Mouse (Mus musculus) spleen, postnatal 10 days (tissue): ENCODE measurements around the gene Gpr65.
A peak's percentile ranks its signal among the peaks of the same experiment; 100 is the strongest.
"Not testable (repeated sequence)": the region's sequence is repeated elsewhere in the genome, so short reads cannot be mapped to it uniquely, and the experiment has no call there.

ENCODE experiments used
- DNase-seq, 2 experiments: peaks; one replicate each; pipeline ENCODE4 v3.0.0; 2021 to 2022; ENCODE audit warnings: low spot score in 2 of 2

Gene Gpr65

DNA sequence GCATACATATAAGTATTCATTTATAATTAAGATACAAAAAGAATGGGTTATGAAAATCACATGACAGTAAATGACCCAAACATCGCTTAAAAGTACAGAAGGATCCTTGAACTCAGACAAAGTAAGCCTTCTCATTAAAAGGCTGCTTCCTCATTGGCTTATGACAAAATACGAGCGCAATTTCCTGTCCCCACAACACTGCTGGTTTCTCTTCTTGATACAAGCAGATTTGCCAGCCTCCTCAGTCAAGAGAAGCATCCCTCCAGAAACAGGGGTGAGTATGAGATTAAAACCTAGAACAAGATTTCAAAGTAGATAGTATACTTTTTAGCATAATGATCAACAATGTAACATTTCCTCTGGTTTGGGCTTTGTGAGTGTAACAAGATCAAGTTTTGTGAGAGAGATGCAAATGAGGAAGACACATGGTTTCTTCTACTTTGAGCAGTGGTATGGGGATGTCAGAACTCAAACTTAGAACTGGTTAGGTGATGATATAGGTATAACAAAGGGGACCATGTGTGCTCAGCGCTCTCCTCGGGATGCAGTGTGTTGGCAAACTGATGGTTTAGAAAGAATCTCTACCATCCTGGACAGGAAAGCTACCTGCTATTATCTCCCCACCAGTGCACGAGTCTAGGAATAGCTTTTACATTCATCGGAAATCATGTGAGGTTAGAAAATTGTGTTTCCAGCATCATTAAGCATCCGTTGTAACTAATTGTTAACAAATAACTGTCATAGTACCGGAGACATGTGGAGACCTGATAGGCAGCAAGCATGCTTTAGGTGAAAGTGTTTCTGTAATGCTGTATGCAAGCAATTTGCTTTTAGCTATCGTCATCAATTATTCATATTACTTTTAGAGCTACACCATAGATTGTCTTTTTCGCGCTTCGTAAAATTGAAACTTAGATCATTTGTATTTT lies at the start of gene Gpr65:
Gene Gpr65, plus strand, starts transcription at position 195 of the 929 bp plus-strand sequence.
- no peak for DNase-seq

DNA sequence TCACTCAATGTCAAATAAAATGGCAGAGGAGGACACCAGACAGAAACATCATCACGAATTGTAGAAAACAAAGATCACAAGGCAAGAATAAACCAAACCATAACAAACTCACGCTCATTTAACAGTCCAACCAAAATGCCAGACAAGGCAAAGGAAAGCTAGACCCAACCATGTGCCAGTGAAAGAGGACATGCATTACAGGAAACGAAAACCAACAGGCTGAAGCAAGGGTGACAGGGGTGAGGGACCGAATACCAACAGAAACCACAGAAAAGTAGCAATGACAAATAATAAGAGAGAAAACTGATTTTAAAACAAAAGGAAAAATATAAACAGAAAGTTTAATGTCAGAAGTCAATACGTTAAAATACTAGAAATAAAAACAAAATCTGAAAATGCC lies 45.1 kb upstream of the Gpr65 start:
- DNase-seq = no peak

DNA sequence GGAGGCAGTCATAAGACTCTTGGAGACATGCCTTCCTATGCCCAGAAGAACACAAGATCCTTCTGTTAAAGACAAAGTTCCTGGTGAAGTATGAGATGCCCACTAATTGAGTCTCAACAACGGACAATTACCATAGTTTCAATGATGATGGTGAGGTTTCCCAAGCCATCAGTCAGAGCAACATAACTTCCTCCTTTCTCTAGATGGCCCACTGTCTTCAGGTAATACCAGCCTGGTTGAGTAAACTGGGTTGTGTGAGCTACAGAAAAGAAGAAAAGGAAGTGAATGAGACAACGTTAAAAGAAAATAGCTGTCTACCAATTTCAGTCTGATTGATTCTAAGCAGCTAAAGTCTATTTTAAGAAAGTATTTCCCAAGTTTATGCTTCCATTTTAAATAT lies 41.4 kb upstream of the Gpr65 start:
- DNase-seq = no peak

DNA sequence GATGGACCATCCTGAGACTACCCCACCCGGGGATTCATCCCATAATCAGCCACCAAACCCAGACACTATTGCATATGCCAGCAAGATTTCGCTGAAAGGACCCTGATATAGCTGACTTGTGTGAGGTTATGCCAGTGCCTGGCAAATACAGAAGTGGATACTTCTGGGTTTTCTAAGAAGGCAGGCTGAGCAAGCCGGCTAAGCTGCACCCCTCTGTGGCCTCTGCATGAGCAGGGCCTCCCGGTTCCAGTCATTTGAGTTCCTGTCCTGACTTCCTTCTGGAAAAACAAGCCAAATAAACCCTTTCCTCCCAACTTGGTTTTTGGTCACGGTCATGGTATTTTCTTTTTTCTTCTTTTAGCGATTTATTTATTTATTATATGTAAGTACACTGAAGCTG lies 30.0 kb upstream of the Gpr65 start:
- DNase-seq = not testable (repeated sequence)

DNA sequence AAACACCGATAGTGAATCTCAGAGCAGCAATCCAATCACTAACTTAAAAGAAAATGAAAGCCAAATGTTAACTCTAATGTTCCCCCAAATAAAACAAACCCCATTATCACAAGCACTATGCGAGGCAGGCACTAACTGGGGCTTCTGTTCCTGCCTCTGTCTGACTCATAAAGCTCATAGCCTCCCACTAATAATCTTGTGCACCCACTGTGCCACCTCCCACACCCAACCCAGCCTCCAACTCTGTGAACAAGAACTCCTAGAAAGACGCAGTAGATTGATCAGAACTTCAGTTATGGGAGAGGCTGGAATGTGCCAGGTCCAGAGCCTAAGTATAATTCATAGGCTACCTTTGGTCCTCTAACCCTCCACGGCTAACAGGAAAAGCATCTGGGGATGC lies 24.3 kb upstream of the Gpr65 start:
- DNase-seq = no peak

DNA sequence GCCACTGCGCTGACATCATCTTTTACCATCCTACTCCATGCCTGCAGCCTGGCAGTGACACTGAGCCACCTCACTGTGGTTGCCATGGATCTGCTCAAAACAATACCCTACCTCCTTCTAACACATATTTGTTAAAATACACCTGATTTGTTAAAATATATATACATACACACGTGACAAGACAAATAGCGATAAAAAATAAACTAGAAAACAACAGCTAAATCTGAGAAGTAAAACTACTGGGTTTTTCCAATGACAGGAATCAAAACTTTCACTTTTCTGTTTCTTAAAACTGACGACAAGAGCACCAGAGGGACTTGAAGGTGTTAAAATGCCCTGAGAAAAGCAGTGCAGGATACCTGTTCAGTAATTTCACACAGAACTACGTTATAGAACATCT lies 23.6 kb upstream of the Gpr65 start:
- DNase-seq = no peak

DNA sequence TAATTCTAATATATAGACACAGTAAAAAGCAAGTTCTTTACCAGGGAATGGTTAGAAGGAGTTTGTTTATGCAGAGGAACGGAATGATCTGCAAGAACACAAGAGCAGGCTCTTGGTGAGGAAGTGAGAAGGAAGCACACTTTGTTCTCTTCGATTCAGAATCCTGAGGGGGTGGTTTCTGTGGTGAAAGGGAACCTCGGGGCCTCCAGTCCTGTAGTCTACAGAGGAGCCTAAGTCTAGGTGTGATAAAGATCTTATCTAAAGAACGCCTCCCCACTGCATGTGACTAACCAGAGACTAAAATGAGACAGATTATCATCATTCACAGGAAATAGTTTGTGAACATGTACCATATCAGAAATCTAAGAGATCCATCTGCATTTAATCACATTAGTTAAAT lies 21.6 kb upstream of the Gpr65 start:
- no peak for DNase-seq

DNA sequence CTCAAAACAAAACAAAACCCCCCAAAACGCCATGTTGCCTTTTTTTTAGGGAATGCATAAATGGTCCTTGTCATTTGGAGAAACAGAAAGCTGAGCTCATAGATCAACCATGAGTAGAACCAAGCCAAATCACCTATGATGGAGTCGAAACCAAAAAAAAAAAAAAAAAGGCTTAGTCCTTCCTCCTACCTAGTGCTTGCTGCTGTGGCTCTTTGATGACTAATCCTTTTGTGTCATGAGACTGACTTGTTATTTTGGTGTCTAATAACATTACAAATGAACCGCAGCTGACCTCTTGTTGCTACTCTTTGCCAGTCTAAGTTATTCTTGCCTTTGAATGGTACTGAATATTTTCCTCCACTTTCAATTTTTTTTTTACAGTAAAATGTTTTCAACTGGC lies 18.8 kb upstream of the Gpr65 start:
- DNase-seq = no peak

DNA sequence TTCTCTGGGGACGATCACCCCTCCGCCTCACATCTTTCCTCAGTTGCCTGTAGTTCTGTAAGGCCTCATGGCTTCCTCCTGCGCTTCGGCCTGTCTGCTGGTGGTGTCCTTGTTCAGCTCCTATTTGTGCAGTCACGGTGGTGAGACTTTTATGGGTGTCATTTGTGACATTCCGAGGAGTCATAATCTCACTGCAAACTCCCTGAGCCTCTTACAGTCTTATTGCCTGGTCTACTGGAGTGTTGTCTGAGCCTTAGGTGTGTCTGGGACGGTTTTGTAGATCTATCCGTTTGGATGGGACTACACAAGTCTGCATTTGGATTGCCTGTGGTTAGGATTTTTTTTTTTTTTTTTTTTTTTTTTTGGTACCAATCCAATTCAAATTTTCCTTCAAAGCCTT lies 18.1 kb upstream of the Gpr65 start:
- no peak for DNase-seq

DNA sequence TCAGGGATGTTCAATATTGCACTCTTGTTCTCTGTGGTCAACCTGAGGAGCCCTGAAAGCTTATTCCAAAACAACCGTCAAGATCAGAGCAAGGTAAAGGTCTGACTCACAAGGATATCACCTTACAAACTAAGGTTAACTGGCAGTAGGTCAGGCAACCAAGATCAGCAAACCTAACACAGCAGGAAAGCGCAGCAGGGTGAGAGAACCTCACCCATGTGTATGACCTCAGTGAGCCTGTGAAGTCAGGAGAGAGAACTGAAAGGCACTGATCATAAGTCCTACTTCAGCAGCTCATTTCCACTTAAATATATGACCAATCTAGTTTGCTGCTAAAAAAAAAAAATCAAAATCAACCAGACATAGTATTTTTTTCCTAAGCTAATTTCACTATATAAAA lies 16.0 kb upstream of the Gpr65 start:
- DNase-seq = no peak

DNA sequence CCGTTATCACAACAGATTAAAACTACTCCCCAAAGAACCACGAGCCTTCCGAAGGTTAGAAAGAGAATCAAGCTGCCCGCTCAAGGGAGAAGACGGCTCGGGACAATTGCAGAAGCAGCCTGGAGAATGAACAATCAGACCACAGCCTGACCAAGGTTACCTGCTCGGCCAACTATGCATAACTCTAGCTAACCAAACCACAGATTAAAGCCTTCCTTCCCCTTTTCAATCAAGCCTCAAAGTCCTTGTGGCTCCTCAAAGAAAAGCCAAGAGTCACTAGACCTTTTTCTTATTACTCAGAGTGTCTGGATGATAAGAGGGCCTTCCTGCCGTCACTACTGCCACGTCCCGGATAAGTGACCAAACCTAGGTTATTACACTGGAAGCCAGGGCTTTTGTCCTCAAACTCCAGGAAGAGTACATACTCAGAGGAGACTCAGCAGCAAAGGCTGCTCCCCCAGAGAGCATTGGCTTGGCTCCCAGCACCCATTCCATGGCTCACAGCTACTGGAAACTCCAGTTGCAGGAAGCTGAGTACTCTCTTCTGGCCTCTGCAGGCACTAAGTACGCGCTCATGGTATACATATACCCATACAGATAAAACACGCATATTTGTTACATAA lies 13.0 kb upstream of the Gpr65 start:
- DNase-seq = no peak

DNA sequence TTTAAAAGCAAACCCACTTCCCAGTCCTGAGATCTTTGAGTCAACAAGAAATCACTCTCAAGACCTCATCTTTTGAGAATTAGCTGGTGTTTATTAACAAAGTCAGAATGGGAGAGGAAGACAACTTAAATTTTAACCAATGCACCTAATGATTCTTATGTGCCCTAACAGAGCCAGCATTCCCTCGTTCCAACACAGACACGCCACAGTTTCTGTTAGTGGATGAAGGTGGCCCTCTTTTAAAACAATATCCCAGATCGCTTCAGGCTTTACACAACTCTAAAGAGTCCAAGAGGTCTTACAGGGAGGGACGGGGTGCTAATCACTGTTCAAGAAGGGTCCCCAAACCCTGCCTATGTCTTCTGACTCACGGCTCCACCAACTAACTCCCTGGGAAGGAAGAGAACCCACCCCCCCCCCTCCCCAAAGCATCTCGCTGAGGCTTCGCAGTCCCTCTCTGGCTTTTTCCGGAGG lies 10.0 kb upstream of the Gpr65 start:
- no peak for DNase-seq

DNA sequence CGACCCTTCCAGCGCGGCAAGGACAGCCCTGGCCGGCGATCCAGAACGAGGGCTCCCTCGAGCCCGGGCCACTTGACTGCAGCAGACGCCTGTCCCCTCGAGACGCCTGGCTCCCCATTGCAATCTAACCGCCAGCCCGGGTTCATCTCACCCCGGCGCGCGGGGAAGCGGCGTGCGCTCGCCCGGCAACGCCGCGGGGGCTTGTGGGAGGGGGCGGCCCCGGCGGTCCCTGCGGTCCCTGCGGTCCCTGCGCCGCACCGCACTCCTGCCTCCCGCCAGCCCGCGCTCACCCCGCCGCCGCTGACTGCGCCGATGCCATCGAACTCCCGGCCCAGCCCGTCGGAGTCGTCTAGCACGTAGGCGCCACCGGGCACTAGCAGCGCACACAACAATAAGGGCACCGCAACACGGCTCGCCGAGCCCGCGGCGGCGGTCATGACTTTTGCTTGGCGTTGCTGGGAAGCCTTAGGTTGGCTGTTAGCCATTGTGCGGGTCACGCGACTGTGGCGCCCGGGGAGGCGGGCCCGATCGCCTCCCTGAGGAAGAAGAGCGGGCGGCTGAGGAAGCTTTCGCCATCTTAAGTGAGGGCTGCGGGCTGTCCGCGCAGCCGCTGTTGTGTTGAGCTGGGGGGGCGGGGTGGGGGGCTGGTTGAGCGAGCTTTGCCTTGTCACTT lies 9.5 kb upstream of the Gpr65 start, which contains the start of gene Galc:
Gene Galc, minus strand, starts transcription at position 615 of the 673 bp plus-strand sequence.
- DNase-seq = peak; percentile 76 to 84

DNA sequence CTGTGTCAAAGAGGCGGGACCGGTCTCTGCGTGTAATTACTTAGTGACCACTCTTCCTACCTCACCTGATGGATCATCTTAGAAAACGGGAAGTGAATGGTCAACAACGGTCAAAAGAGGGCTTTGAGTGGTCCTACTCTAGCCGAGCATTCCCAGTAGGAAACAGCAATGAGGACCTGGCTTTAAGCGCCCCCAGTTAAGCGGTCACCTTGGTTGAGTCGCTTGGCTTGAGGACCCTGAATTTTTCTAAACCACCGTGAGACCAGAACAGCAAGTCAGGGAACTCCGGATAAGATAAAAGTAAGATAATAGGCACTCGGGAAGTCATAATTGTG lies 8.9 kb upstream of the Gpr65 start:
- no peak for DNase-seq

DNA sequence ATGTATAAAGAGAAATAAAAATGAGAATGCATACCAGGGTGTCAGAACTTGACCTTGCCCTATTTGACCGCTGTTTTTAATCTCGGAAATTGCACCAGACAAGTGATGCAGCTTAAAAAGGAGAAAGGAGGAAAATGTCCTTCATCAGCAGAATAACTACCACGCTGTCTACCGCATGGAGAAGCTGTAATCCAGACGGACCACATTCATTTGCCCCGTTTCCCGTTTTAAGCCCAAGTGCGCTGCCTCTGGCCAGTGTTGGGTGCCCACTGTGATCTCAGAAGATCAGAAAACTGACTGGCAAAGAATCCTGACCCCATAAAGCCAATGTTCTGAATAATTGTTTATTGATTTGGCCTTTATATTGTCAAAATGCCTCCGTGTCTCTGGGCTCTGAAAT lies 2.7 kb upstream of the Gpr65 start:
- DNase-seq = no peak

DNA sequence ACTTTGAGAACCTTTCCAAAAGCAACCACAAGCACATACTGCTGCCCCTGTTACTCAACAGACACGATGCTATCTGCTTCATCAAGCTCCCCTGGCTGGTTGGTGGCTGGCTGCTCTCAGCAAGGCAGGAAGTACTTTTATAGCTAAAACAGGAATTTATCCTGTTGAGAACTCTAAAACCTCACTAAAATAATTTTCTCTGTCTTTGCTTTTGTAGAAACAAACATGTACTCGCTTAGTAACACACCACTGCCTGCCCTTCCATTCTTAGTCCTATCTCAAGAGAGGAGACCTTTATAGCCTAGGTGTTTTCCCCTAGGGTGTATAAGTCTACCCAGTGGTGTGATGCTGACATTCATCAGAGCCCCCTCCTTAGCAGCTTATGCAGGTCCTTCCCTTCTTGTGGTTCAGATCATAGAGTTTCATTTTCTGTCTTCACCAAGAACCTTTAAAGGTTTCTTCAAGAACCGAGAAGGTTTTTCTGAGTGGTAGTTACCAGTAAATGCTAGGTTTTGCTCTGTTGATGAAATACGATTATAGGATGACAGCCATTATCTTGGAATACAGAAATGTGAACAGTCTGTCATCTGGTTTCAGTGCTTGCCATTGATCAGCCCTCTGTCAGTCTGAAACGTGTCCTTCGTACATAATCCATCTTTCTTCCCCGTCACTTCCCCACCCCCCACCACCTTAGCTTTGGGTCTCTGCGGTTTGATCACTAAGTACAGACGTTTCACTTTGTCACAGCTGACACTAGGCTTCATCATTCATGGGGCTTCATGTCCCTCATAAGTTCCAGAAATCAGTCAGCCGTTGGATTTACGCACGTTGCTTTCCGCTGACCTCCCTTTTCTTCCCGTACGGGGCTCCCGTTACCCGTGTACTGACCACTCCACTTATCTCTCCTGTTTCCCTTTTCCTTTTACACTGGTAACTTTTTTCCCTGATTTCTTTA lies 1.6 kb downstream of the Gpr65 start:
- DNase-seq = no peak

DNA sequence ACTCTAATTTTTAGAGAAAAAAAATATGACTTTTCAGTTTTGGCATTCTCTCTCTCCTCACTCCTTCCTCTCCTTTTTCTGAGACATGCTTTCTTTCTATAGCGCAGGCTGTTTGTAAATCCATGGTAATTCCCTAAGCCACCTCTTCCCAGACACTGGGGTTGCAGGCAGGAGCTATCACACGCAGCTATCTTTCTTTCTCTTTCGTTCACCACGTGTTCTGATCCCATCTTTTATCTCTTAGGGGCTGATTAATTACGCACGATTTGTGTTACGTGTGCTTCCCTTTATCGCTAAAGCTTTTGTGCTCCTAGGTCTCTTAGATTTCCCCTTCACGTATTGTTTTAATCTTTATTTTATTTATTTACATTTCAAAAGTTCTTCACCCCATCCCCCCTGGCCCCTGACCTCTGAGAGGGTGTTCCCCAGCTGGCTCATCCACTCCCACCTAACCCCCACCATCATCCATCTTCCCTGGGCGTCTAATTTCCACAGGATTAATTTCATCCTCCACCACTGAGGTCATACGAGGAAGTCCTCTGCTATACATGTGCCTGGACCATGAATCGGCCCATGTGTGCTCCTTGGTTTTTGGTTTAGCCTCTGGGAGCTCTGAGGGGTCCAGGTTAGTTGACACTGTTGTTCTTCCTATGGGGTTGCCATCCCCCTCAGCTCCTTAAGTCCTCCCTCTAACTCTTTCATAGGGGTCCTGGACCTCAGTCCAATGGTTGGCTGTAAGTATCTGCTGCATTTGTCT lies 2.6 kb downstream of the Gpr65 start:
- DNase-seq = no peak

DNA sequence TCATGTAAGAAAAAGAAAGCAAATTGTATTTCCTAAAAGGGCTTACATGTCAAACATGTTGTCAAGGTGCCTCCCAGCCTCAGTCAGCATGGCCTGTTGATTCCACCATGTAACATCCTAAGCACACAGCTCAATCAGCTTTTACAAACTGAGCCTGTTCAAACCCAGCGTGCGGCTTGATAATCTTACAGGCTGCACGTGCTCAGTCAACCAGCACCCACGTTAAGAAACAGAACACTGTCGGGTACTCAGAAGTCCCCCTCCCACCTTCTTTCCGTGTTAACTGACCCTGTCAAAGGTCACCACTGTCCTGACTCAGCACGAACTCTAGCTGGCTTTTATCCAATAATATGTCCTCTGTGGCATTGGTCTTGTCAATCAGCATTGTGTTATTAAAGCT lies 4.0 kb downstream of the Gpr65 start:
- no peak for DNase-seq

DNA sequence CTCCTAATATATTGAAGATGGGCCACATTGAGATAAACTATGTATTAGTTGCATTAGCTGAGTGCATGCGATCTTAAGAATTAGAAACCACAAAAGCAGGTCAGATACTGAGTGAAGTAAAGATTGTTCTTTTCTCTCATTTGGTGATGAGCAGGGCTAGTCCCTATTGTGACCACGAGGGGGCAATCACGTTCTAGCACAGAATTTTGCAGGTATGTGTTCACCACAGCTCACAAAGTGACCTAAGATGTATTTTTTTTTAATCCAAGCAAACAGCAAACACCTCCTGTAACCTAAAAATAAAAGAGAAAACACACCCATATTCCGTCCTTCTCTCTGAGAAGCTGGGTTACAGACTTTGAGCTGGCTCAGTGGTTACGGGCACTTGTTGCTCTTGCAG lies 12.1 kb downstream of the Gpr65 start:
- peak in 1 of 2 experiments; percentile 66 for DNase-seq

DNA sequence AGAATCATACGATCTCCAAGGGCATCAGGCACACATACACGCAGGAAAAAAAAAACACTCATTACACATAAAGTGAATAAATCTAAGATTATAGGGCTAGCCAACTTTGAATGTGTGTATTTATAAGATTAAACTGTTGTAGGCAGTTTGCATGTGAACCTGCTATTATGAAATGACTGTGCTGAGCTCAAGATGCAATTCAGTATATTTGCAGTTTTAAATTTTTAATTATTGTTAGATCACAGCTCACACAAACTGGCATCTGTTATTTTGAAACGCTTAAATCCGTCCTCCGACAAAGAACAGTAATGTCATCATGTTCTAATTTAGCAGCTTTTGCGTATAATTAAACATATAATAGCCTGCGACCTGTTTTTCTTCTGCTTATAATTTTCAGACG lies 12.6 kb downstream of the Gpr65 start:
- DNase-seq = no peak
